Mouse (Mus musculus) kidney, postnatal 4 days (tissue): Measurements from ENCODE around the gene Gps1.
"Not testable (repeated sequence)": the region's sequence is repeated elsewhere in the genome, so short reads cannot be mapped to it uniquely, and the experiment has no call there.

Experiments used
- DNase-seq, 2 experiments: peaks; one replicate each; pipeline ENCODE4 v3.0.0; 2021; ENCODE audit warnings: mixed read lengths in 2 of 2

The Gps1 gene

DNA sequence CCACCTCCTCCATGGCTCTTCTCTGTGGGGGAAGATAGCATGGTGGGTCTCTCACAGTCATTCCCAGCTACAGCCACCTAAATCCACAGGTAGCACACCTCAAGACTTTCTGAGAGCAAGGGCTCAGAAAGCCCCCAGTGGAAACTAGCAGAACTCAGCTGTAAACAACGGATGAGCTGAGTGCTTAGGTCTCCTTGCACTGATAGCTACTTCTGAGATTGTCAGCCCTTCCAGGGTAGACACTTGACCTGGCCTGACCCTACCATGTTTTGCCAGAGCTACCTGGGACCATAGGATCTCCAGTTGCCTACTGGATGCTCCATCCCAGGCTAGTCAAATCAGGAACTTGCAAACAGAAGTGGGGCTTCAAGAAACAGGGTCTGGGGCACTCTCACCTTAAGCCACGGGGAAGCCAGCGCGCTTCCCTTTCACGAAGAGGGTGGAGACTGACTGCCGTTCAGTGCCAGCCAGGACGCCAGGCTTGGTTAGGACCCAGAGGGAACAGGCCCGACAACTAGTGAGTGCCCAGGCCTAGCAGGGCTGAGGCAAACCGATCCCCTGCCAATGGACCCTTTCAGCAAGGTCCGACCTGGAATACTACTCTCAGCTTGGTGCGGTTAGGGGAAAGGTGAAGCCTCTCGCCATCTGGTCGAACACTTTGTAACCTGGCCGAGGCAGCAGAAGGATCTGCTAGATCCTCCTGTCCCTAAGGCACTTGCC lies 38.9 kb downstream of the Gps1 start:
- peak; percentile 36 to 48 for DNase-seq

GRCm38 (mm10) chr11:120823551-120823947 lies 39.5 kb downstream of the Gps1 start:
- DNase-seq: peak; percentile 73 to 86

DNA sequence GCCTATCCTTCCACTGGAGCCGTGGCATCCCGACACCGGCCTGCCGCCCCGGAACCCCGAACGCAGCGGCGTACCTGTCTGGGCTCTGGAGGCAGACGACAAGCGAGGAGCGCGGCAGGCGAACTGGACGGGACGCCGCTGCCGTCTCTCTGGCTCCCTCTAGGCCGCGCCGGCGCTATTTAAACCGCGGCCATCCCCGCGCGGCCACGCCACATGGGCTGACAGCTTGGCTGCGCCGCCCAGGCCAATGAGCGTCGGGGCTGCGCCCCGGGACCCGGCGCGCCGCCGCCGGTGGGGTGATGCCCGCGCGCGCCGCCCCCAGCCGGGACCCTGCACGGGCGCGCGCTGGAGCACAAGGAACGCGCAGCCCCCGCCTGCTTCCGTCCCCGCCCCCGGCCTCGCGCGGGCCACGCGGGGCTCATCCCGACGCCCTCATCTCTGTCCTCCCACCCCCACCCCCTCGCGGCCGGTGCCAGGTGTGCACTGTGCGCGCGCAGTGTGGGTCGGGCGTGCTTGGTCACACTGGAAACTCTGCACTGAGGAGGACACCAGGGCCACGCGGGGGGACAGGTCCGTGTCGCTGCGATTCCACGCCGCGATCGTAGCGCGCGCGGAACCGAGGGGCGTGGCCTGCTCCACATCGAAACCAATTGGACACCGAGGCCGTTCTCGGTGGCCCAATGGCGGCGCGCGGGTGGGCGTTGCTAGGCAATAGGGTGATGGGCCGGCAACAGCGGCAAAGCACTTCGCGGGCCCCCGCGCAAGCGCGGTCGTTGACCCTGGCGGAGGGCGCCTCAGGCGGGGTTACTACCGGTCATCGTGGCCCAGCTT lies 40.1 kb downstream of the Gps1 start, which contains the start of gene Fasn:
Fasn (minus strand) TSS at position 592 of the 831 bp plus-strand sequence.
- peak; percentile 98 to 99 for DNase-seq

GRCm38 (mm10) chr11:120824787-120825288 lies 40.8 kb downstream of the Gps1 start:
- DNase-seq: no peak

- DNase-seq: peak; percentile 22 to 35
These were observed 41.3 kb downstream of the Gps1 start for GRCm38 (mm10) chr11:120825289-120825863.

DNA sequence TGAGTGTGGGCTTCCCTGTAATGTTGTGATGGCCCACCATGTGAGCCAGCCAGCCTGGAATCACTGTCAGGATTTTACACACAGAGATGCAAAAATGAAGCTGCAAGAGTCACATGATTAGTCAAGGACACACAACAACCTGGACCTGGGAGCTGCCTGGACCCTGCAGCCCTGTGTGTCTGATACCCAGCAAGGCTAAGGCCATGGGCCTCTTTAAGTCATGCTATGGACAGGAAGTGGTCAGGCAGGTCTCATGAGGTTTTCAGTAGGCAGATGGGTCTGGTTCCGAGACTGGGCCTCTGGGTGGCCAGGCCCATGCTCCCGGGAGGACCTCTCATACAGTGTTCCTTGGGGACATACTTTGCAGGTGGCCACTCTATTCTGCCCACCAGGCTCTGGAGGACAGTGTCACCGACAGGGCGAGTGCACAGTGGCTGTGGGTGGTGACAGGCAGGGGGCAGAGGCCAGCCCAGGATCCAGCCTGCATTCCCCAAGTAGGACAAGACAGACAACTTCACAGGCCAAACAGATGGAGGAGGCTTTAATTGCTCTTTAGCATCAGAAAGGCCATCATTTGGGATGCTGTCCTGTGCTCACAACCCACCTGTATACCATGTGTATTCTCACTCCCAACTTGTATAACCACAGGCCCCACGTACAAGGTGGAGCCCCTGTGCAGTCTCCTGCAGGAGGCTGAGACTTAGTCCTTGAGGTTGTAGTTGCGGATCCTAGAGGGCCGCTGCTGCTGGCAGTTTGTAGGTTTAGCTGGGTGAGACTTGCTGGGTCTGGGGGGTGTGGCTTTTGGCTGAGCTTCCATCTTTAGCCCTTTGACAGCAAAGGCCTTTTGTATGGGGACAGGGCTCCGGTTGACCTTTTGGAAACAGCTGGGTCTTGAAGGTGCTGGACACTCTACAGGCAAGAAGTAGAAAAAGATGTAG lies 42.2 kb downstream of the Gps1 start:
- DNase-seq: no peak

DNA sequence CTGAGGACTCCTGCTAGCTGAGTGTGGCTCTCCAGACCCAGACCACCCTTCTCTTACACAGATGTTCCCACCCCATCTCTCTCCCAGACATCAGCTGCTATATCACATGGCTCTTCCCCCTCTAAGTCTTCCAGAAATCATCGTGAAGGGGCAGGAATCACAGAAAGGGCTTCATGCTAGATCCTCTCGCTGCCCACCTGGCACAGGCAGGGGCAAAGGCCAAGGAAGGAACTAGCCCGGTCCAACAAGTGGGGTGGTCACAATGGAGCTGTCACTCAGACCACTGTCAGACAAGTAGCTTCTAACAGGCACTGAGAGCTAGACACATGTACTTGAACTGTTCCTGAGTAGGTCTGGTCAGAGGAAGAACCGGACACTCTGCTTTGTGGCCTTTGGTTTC lies 44.3 kb downstream of the Gps1 start:
- DNase-seq: peak in 1 of 2 experiments; percentile 0

DNA sequence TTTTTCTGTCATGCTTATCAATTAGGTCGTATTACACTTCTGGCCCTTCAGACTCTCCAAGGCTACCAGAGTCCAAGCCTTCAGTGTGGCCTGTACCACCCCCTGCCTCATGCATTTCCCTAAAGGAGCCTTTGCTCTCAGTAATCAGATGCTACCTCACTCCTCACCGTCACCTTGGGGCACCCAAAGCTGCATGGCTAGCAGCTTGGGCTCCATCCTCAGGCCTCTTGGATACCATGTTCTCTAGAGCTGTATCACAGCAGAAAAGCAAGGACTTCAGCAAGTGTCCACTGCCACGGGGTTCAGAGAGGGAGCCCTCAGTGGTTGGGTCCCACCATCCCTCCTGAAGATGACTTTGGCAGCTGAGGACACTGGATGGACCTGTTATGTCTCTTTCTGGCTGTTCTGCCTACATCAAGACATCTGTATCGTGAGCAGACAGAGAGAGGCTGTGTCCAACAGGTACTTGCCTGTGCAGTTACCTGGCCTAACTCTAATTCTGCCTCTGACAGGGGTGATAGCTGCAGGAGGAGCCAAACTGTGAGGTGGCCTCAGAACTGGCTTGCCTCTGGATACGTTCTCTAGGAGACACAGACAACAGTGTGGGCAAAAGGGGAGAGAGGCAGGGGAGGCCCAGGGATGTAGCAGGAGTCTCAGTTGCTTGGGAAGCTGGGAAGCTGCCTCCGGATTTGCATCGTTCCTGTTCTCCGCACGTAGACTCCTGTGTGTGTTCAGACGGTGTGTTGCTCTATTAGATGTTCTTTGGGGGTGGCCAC lies 45.9 kb downstream of the Gps1 start:
- DNase-seq: peak in 1 of 2 experiments; percentile 0

GRCm38 (mm10) chr11:120830686-120831085 lies 46.6 kb downstream of the Gps1 start:
- peak in 1 of 2 experiments; percentile 6 for DNase-seq

- DNase-seq: no peak
These were observed 47.8 kb downstream of the Gps1 start for GRCm38 (mm10) chr11:120831659-120832440.

DNA sequence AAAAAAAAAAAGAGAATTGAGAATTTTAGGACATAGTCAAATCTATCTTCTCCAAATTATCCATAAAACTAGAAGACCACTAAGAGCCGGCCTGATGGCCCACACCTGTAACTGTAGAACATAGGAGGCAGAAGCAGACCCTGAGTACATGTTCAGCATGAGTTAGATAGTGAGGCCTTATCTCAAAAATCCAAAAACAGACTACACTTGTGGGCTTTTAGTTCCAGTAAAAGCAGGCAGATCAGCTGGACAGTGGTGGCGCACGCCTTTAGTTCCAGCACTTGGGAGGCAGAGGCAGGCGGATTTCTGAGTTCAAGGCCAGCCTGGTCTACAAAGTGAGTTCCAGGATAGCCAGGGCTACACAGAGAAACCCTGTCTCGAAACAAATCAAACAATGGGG lies 48.9 kb downstream of the Gps1 start:
- not testable (repeated sequence) for DNase-seq

DNA sequence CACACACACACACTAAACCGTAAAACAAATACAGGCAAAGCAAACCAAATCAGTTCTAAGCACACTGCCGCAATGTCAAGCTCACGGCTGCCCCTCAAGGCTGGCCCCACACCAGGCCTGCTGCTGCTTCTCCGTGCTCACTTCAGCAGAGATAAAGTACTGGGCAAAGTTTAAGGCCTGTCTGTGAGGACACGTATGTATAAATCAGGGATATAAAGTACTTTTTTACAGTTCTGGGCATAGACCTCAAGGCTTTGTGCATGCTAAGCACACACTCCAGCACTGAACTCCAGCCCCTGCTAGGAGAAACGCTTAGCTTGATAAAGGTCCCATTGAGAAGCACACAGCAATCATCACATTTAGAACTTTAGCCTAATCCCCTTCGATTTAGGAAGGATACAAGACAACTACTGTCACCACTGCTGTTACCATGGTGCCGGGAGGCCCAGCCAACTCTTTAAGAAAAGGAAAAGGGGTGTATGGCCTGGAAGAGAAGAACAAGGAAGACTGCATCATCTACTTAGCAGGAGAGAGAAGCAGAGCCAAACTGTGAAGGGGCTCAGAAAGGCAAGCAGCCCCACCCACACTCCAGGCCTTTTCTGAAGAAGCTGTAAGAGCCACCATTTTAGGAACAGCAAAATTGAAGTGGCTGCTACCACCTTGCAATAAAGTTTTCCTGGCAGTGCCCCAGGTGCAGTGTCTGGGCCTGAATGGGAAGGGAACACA lies 49.6 kb downstream of the Gps1 start:
- no peak for DNase-seq
